Mouse (Mus musculus) hindbrain, postnatal 0 days (tissue): ENCODE results near the gene Mark3. TPM values are rescaled to one million over a fixed set of nuclear protein-coding genes. Genes with fewer than 3 reads are reported as not detected.

Source experiments
- ATAC-seq: fragments of 200-750 bp; cut with Nextera tagmentation; 2 replicates; pipeline ENCODE4 v1.8.0; 2017; ENCODE audit warnings: mild to moderate bottlenecking, moderate TSS enrichment, moderate library complexity
- DNase-seq: peaks from one replicate; pipeline ENCODE4 v3.0.0-alpha.2; 2015; ENCODE audit warnings: low spot score
- H3K27ac ChIP-seq: fragments of 300-500 bp; sonication (generic); 2 replicates; pipeline ENCODE4 v1.5.1; 2014; ENCODE audit warnings: mild to moderate bottlenecking
- H3K27me3 ChIP-seq: fragments of 300-500 bp; sonication (generic); 2 replicates; pipeline ENCODE4 v1.6.1; 2014; ENCODE audit warnings: low read length, mixed read lengths; ENCODE audit not compliant: insufficient read depth
- H3K36me3 ChIP-seq: fragments of 300-500 bp; sonication (generic); 2 replicates; pipeline ENCODE4 v1.6.1; 2014; ENCODE audit warnings: low read length, mixed read lengths; ENCODE audit not compliant: insufficient read depth
- H3K4me1 ChIP-seq: fragments of 300-500 bp; sonication (generic); 2 replicates; pipeline ENCODE4 v1.6.1; 2014; ENCODE audit warnings: antibody characterized with exemption, low read length, mixed read lengths; ENCODE audit not compliant: insufficient read depth
- H3K4me2 ChIP-seq: fragments of 300-500 bp; sonication (generic); 2 replicates; pipeline ENCODE4 v1.6.1; 2014; ENCODE audit warnings: low read depth, mild to moderate bottlenecking, low read length, moderate library complexity, mixed read lengths
- H3K4me3 ChIP-seq: fragments of 300-500 bp; sonication (generic); 2 replicates; pipeline ENCODE4 v1.5.1; 2014; ENCODE audit warnings: low read length
- H3K9ac ChIP-seq: fragments of 300-500 bp; sonication (generic); replicated peaks from 2 replicates; pipeline ENCODE4 v1.6.1; 2014; ENCODE audit warnings: mild to moderate bottlenecking, low read length, moderate library complexity, mixed read lengths
- H3K9me3 ChIP-seq: fragments of 300-500 bp; sonication (generic); 2 replicates; pipeline ENCODE4 v1.6.1; 2016; ENCODE audit warnings: low read length, mixed read lengths
- CTCF ChIP-seq: IDR thresholded peaks from 2 replicates; pipeline ENCODE4 v1.5.1; 2016; ENCODE audit warnings: antibody characterized with exemption, control low read depth, low read depth
- WGBS: fragments of 180-500 bp; shearing (Covaris S2); extraction: QIAGEN DNeasy Blood & Tissue Kit; methylation state at CpG from one replicate; pipeline ENCODE4 v1.1.7; 2014; 5-methylcytosine and 5-hydroxymethylcytosine counted together
- polyA plus RNA-seq: library from polyadenylated mRNA; unstranded; fragments of >200 nt; fragmentation: Nextera tagmentation; extraction: Ambion mirVana; gene quantifications from 2 replicates; pipeline ENCODE4 v1.2.1, GENCODE M21; 2015
- total RNA-seq: library from RNA; depleted of rRNA; stranded (reverse); fragments of >200 nt; gene quantifications from 2 replicates; pipeline ENCODE4 v1.2.3, GENCODE M21; 2014

Mark3 gene
- total and polyA plus RNA-seq, 2 experiments from 2014 or later = 41.0 to 116 TPM

DNA sequence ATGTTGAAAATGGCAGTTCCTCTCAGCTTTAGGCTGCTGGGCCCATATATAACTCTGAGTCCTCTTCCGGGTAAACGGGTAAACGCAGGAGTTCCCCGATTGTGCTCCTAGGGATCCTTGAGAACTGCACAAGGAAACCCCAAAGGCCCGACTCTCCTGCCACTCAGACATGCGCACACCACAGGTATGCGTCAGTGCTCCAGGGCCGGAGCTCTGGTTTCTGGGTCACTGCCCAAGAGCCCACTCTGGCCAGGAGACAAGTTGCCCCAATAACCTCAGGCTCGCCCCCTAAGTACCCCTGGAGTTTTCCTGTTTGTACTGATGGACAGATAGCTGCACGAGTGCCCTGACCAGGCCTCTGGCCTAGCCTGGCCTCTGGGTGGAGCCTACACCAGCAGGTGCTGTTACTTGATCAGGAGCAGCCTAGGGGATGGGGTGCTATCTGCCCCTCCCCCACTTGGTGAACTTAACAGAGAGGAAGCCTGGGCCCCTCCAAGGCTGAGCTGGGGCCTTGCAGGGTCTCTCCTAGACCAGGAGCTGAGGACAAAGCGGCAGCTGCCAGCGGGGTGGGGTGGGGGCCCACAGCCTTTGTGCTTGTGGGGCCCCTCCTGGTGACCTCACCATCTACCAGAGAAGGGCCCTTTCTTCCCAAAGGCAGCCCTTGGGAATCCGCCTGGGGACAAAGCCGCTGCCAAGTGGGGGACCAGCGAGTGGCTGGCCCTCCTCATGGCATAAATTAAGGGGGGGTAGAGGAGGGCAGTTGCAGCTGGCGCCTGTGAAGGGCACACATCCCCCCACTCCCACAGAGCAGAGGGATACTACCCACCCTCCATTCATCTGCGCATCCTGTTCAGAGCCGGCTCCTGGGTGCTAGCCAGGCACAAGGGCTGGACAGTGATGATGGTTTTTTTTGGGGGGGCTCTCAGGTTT is 119.3 kb downstream of the Mark3 start:
- peak; percentile 85 for ATAC-seq
- Histone ChIP-seq H3K4me2 (peak overlapping the region; percentile 21), H3K4me1 (peaks cover 33% of the 10 kb centered on the region), H3K9ac (peak overlapping the region; percentile 10; the same call in 1 of the 2 replicates), H3K9me3 (no peaks in the 10 kb centered on the region), H3K27me3 (no peaks in the 10 kb centered on the region), H3K4me3 (no peak overlapping the region), H3K27ac (peak overlapping the region; percentile 91), H3K36me3 (no peaks in the 10 kb centered on the region)
- 13% methylated on average over 18 of the region's 18 CpGs for WGBS
- TF ChIP-seq CTCF = no peak
- peak; percentile 91 for DNase-seq

- Histone ChIP-seq H3K4me3 (no peak overlapping the region), H3K27me3 (no peaks in the 10 kb centered on the region), H3K4me2 (peak overlapping the region; percentile 21), H3K9ac (no peak overlapping the region; the same call in 1 of the 2 replicates), H3K9me3 (no peaks in the 10 kb centered on the region), H3K36me3 (no peaks in the 10 kb centered on the region), H3K27ac (peak overlapping the region; percentile 91), H3K4me1 (peaks cover 33% of the 10 kb centered on the region)
- no peak for DNase-seq
- ATAC-seq = peak; percentile 82
- TF ChIP-seq CTCF = no peak
- WGBS = 4% methylated on average over 12 of the region's 12 CpGs
Measured at GRCm38 (mm10) chr12:111694271-111694781, 120.0 kb downstream of the Mark3 start.

GRCm38 (mm10) chr12:111694880-111695804 is 120.8 kb downstream of the Mark3 start:
- no peak overlapping the region for H3K4me3 ChIP-seq
- no peaks in the 10 kb centered on the region for H3K9me3 ChIP-seq
- H3K4me2 ChIP-seq = peak overlapping the region; percentile 21; the same call in 1 of the 2 replicates
- H3K36me3 ChIP-seq = no peaks in the 10 kb centered on the region
- DNase-seq (peak; percentile 79), ATAC-seq (peak; percentile 38)
- peak overlapping the region; percentile 91 for H3K27ac ChIP-seq
- WGBS = 26% methylated on average over 13 of the region's 13 CpGs
- H3K27me3 ChIP-seq = no peaks in the 10 kb centered on the region
- TF ChIP-seq CTCF = no peak
- peaks cover 33% of the 10 kb centered on the region for H3K4me1 ChIP-seq
- H3K9ac ChIP-seq = no peak overlapping the region; the same call in 1 of the 2 replicates

DNA sequence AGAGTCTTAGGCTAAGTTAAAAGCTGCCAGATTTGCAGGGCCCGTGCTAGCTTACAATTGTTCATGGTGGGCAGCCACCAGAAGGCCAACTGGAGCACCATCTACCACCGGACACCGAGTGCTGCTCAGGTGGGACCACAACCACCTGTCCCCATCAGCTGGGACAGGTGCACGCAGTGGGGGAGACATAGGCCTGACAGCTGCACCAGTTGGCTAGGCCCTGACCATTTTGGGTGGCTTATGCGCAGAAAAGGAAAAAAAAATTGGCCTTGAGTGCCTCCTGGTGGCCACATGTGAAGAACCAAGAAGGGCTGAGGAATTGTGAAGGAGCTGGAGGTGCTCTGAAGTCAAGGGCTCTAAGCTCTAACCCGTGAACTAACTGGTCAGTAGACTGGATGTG is 121.9 kb downstream of the Mark3 start:
- Histone ChIP-seq H3K9ac (no peak overlapping the region), H3K4me1 (peaks cover 33% of the 10 kb centered on the region), H3K27ac (peak overlapping the region; percentile 91), H3K4me2 (no peak overlapping the region), H3K36me3 (no peaks in the 10 kb centered on the region), H3K27me3 (no peaks in the 10 kb centered on the region), H3K4me3 (no peak overlapping the region), H3K9me3 (no peaks in the 10 kb centered on the region)
- ATAC-seq (no peak), DNase-seq (peak; percentile 92)
- TF ChIP-seq CTCF = peak; percentile 88
- WGBS = 13% methylated on average over 6 of the region's 6 CpGs

GRCm38 (mm10) chr12:111697708-111698107 is 123.4 kb downstream of the Mark3 start:
- no peak overlapping the region for H3K4me3 ChIP-seq
- 76% methylated on average over 4 of the region's 4 CpGs for WGBS

DNA sequence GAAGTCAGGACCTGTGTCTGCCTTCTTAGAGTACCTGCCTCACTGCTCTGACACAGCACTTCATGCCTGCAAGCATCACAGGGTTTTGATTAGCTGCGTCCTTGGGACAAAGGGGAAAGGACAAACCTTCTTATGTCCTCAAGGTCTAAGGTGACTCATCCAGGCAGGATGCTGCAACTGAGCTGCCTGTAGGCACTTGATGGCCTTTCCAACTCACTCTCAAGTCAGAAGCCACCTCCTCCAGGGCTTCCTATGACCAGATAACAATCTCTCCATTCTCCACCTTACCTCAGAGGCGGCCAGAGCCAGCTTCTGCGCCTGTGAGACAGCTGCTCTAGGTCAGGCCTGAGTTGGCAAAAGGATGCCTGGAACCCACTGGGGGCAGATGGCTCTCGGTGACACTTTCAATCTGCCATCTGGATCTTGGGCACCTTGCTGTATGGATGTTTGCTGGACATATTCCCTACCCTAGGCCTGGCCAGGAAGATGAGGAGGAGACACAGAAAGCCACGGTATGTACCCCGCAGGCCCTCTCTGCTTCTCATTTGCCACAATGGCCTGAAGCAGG is 124.1 kb downstream of the Mark3 start:
- Histone ChIP-seq H3K27me3 (no peaks in the 10 kb centered on the region), H3K27ac (peak overlapping the region; percentile 5; the same call in 1 of the 2 replicates), H3K36me3 (no peaks in the 10 kb centered on the region), H3K9ac (no peak overlapping the region), H3K4me2 (no peak overlapping the region), H3K9me3 (no peaks in the 10 kb centered on the region), H3K4me1 (peaks cover 20% of the 10 kb centered on the region), H3K4me3 (no peak overlapping the region)
- WGBS = 45% methylated on average over 6 of the region's 6 CpGs
- DNase-seq = peak; percentile 68
- no peak for ATAC-seq
- TF ChIP-seq CTCF = no peak

More at GRCm38 (mm10) chr12:111697708-111698107, 123.4 kb downstream of the Mark3 start:
- no peak for TF ChIP-seq CTCF
- Histone ChIP-seq H3K9ac (no peak overlapping the region), H3K4me2 (no peak overlapping the region), H3K4me1 (peaks cover 27% of the 10 kb centered on the region), H3K27me3 (no peaks in the 10 kb centered on the region), H3K36me3 (no peaks in the 10 kb centered on the region), H3K27ac (no peak overlapping the region), H3K9me3 (no peaks in the 10 kb centered on the region)
- DNase-seq (no peak), ATAC-seq (no peak)
